Mouse (Mus musculus): ENCODE measurements around the gene Slco3a1.

Slco3a1 gene

DNA sequence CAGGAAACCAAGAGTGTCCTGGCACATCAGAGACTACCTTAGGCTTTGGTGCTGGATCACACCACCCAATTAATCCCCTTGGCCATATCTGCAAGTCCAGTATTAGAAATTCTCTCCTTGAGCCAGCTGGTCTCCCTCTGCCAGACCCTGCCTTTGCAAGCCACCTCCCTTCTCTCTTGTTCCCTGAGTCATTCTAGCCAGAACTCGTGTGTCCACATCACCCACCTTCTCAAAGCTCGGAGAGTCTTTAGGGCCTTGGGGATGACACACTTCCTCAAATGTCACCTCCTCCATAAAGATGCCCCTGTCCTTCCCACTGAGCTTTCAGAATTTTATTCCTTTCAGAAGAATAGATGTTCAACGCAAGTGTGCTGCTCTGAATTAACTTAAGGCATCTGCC, 172.3 kb downstream of the Slco3a1 start:
- DNase-seq (ENCODE audit: low spot score in 2 of 2), result no peak

DNA sequence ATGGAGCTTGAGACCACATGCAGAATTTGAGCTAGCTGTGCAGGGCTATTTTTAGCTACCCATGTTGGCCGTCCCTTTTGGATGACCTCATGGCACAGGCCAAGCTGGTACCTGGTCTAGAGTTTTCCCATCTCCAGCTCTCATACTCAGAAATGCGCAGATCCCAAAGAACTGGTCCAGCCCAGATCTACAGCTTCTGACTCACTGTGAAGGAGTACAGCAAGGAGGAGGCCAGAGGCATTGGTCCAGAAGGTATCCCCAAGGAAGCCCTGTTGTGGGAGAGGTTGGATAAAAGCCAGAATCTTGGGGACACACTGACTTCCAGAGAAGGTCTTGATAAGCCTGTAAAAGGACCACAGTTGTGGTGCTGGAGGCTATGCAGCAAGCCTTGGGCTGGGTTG, 172.7 kb downstream of the Slco3a1 start:
- DNase-seq (ENCODE audit: low spot score in 2 of 2), result no peak

DNA sequence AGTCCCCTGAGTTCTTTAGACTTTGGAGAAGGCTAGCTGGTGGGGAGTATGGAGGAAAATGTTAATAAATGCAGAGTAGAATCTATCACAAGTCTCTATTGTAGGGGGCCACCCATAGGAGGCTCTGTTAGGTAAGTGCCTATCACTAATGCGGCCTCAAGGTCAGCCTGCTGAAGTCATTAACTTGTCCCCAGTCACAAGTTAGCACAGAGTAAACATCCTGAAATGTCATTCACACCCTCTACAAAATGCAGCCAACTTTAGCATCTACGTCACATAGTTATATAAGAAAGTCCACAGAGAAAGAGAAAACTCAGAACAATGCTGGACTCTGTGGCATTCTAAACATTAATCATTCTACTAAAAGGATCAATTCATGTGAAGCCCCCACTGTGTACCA, 173.5 kb downstream of the Slco3a1 start:
- DNase-seq (ENCODE audit: low spot score in 2 of 2), result no peak

DNA sequence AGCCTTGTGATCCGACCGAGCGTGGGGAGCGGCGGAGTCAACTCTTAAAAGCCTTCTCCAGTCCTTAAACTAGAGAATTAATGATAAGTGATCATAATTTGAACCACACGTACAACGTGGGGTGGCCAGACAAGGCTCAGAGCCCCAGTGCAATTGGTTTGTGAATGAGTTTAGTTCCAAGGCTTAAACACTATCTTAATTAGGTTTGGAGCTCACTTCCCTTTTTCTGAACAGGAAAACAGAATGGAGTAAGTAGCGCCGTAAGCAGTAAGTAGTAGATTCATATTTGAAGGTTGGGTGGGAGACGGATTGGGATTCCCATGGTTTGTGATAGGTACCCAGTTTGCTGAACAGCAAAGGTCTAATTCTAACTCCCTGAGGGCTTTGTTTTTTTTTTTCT, 176.7 kb downstream of the Slco3a1 start:
- DNase-seq (ENCODE audit: low spot score in 2 of 2), result no peak

DNA sequence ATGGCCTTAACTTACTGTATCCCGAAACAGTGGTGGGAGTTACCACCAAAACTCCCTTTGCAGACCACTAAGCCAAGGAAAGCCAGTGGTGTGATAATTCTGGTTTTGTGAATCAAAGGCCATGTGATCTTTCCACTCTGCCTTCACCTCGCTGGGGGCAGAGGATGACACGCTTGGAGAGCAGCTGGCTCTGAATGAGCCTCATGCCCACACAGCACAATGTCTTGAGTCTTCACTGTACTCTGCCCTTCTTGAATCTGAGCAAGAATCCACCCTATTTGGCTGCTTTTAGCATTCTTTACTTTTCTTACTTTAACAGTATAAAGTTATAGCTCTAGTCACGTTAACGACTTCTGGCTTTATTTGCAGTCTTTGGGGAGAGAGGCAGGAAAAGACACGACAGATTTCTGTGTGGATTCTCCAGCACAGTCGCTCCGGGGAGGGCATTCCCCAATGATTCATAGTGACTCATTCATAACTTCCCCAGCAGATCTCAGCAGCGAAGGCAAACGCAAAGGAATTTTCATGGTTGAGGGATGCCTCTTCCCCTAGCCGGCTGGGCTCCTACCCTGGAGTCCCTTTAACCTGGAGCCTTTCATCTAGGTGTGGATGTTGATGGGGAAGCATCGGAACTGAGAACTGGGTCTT, 178.1 kb downstream of the Slco3a1 start:
- DNase-seq (ENCODE audit: low spot score in 2 of 2), result no peak

DNA sequence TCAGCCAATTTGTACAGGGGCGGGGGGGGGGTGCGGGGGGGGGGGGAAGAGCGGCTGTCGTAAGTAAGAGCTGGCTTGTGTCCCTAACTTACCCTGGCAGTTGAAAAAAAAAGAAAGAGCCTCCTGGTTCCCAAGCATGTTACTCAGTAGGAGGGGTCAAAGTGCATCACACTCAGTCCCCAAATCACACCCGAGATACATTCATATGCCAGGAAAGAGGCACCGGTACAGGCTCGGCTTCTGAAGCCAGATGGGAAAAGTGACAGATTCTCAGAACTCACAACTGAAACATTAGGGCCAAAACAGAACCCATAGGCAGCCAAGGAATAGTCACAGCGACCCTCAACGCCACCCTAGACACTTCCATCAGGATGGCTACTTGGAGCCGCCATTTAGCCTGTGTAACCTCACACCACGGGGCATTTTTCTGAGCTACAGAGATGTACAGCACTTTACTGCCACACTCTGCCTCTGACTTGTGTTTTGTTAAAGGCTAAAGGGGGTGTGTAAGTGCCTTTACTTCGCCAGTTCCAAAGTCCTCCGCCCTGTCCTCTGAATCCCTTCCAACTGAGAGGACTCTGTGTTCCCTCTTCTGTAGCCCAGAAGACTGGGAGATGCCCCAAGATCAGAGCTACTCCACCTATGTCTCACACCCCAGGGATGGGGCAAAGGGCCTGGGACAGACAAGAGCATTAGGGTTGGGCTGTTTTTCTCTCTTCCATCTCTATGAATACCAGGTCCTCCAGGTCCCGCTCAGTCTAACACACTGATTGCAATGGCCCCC, 179.2 kb downstream of the Slco3a1 start:
- no peak for DNase-seq (ENCODE audit: low spot score in 2 of 2)

DNA sequence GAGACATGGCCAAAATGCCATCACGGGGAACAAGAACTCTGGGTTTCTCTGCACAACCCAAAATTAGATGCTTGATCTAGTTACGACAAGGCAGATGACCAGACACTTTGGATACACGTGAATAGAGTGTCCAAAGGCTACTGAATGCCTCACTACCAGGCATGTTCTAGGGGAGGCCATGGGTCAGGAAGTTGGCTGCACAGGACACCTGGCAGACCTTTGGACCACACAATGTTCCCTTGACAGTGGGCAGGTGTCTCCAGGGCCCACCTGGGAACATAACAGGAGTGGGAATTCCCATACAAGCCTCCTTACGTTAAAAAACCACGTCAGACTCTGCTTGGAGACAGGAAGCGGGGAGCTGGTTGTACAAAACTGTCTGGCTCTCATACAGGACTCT, 181.5 kb downstream of the Slco3a1 start:
- no peak for DNase-seq (ENCODE audit: low spot score in 2 of 2)

DNA sequence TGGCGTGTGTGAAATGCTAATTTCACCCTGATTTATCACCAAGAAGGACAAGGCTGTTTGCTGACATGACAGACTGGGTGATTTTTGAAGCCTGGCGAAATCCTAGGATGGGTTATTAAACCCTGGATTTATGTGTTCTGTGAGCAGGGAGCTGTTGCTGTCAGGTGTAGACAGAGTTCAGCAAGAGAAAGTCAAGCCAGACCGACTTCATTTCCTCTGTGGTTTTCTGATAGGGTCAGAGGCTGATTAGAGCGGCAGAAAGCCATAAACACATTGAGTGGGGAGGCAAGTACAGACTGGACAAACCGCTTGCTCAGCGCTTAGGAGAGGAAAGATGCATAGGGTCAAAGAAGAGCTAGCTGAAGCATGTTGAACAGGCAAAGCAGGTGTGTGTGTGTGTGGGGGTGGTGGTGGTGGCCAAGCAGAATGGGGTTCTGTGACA, 182.4 kb downstream of the Slco3a1 start:
- DNase-seq (ENCODE audit: low spot score in 2 of 2), result no peak

DNA sequence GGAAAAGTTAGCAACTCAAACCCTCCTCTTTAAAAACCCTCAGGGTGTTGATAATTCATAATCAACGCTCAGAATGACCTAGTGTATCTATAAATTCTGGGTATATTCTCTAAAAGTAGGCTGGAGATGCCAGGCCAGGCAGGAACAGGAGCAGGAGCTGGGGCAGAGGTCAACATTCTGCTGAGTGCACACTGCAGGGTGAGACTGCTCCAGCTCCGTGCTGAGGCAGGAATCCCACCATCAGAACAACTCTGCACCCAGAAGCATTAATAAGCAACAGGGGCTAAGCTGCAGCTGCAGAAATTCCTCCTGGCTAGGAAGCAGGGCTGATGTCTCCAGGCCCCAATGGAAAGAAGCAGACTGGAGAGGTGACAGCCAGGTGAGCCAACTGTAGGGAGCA, 182.9 kb downstream of the Slco3a1 start:
- DNase-seq (ENCODE audit: low spot score in 2 of 2), result no peak

DNA sequence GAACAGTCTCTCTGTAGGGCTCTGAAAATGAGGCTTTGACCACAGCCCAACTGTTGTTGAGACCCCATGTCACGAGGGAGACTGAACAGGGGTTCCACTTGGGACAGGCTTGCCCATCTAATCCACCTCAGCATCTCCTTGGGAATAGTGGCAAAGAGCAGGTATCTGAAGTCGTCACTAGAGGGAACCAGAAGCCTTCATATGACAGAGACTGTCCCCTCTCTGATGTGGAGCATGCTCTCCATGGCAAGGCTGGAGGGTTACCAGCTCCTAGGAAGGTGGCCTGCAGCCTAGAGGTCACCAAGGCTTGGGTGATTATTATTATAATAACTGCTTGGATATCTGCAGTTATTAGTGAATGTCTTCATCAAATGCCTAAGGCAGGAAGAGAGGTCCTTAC, 183.4 kb downstream of the Slco3a1 start:
- DNase-seq (ENCODE audit: low spot score in 2 of 2), result no peak

DNA sequence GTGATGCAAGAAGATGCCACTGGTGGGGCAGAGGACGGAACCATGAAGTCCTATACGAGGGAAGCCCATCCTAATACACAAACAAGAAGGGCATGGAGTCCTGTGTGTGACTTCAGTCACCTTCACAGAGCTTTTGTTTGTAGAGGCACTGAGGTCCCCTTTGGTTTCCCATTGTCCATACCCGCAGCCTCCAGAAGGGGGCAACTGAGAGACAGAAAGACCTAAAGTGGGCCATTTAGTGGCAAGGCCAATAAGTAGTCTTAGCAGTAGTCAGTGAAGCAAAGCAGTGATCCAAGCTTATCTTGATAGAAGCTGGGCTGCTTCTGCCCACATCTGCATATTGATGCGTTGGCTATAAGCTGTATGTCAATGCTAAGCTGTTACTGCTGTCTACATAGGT, 184.9 kb downstream of the Slco3a1 start:
- no peak for DNase-seq (ENCODE audit: low spot score in 2 of 2)

DNA sequence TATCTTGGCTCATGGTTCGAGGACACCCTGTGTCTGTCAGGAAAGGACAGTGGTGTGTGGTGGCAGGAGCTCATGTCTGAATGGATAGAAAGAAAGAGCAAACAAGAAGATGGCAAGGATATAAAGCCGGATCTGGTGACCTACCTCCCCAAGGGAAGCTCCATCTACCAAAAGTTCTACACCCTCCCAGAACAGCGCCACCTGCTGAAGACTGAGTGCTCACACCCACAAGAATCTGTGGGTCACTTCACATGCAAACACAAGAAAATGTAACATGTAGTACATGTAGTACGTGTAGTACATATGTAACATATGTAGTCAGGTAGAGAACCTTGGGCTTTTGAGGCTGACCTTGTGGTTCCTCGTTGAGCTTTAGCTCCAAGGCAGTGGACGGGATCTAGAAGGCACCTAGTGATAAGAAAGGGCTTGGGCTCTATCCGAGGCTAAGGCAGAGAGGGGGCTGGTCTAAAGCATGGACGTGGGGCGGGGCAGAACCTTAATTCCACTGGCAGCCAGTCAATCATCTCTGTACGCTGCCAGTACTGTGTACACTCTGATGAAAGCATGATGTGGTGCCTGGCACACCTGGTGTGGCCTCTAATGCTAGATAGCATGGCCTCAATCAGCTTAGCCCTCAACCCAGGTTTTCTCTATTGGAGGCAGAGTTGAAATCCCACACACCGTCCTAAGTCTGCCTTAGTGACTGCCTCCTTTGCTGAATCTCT, 186.2 kb downstream of the Slco3a1 start:
- DNase-seq (ENCODE audit: low spot score in 2 of 2), result no peak

DNA sequence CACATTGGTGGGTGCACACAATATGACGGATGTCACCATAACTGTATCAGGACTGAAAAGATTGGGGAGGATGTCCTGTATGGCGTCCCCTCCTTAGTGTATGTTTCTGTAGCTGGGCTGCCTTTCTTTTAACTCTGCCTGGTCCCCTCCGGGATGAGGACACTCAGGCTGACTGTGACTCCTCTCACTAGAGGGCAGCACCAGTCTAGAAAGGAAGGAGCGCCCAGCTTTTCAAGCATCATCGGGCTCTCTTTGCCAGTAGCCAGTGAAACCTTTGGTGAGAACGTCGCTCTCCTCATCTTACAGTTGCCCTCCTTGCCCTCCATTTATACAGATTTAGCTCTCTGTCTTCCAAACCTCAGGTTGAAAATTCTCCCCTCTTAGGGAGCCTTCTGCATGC, 187.2 kb downstream of the Slco3a1 start:
- DNase-seq (ENCODE audit: low spot score in 2 of 2), result no peak

DNA sequence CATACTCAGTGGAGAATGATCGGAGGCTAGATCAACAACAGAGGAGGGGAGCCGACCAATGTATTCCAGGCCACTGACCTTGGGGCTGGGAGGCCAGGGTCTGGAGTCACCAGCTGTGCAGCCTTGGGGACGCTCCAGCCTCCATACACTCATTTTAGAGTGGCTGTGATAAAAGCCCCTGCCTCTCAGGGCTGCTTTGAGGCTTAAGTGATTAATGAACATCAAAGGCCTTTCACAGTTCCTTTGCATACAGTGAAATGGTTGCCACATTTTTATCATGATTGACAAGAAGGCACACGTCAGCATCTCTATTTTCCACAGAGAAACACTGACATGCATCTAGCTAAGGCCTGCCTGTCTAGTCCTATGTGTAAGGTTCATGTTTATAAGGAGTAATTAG, 189.0 kb downstream of the Slco3a1 start:
- no peak for DNase-seq (ENCODE audit: low spot score in 2 of 2)

DNA sequence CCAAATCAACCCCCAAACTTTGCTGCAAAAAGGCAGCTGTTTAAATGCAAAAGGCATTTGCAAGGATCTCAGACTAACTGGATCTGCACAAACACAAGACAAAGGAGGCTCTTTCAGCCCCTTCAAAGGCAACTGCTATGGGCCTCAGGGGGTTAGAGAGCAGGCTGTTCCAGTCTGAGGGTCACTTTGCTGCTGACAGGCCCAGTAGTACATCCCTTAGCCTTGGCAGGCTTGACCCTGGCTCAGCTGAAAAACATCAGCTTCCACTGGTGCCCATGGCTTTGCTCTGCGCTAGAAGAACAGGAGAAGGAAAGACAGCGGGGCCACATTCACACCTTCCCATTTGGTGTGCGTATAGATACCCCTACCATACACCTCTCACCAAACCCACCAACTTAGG, 189.6 kb downstream of the Slco3a1 start:
- DNase-seq (ENCODE audit: low spot score in 2 of 2), result no peak

DNA sequence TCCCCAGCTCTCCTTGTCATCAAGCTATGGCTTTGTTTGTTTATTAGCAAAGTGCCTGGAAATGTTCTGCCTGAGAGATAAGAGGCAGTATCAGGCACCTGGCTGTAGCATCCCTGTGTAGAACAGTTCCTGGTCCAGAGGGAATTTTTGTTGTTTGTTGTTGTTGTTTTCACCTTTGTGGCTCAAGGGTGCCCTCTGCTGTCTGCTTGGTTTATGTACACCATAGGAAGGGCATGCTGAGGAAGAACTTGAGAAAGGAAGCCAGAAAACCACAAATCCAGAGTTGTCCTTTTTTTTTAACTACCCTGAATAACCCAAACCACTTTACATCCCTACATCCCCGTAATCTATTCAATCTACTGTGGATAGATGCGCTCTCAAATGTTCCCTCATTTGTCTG, 191.1 kb downstream of the Slco3a1 start:
- no peak for DNase-seq (ENCODE audit: low spot score in 2 of 2)

DNA sequence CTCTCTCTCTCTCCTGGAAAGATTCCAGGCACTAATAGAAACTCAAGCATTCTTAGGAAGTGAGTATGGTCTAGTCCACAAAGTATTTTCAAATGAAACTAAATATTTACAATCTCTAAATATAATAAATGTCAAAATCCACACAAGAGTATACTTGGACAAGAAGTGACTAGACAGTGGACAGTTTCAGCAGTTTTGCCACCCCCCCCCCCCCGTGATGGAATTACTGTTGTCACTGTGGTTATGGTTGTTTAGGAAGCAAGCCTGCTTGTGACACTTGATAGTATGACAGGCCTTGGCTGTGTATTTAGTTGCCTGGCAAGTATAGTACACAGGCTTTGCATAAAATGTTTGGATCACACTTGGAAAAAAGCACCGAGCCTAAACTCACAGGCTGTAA, 192.9 kb downstream of the Slco3a1 start:
- DNase-seq (ENCODE audit: low spot score in 2 of 2), result no peak

DNA sequence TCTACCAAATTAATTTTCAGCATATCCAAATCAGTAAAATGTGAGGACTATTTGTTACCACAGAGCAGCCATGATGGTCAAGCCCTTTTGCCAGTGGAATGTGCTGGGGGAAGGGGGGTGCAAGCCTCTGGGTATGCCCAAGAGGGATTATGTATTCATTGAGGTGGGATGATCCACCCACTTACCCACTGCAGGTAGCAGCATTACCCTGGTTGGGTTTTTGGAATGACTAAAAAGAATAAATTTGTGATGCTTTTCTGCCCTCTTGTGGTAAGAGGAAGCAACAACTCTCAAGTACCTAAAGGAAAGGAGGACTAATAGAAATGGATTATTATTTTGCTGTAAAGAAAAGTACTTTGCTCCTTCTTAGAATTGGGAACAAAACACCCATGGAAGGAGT, 197.6 kb downstream of the Slco3a1 start:
- DNase-seq (ENCODE audit: low spot score in 2 of 2), result no peak

DNA sequence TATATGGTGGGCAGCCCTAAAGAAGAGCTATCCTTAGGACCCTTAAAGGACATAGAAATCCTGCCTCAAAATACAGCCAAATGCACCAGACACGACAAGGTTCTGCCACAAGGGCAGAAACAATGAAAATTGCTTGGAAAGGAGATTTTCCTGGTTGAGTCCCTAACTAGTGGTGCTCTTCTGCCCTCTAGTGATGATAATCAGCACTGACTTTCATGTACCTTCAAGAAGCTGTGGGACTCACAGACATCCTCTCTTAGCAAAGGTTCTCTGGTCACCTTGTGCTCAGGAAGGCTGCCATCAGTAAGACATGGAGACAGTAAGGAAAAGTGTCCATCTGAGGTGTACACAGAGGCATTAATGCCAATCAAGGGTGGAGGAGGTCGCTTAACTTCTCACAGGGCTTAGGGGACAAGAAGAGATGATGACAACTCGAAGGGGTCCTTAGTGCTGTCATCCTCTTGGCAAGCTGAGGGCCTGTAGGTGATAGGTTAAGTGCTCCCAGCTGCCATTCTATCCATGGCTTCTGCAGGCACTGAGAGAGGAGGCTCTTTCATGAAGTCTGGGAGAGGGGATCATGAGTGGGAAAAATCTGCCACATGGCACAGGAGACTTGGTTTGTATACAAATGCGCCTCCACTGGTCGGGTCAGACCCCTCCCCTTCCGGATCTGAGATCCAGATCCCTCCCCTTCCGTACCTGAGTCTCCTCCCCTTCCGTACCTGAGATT, 199.9 kb downstream of the Slco3a1 start:
- DNase-seq (ENCODE audit: low spot score in 2 of 2), result no peak

DNA sequence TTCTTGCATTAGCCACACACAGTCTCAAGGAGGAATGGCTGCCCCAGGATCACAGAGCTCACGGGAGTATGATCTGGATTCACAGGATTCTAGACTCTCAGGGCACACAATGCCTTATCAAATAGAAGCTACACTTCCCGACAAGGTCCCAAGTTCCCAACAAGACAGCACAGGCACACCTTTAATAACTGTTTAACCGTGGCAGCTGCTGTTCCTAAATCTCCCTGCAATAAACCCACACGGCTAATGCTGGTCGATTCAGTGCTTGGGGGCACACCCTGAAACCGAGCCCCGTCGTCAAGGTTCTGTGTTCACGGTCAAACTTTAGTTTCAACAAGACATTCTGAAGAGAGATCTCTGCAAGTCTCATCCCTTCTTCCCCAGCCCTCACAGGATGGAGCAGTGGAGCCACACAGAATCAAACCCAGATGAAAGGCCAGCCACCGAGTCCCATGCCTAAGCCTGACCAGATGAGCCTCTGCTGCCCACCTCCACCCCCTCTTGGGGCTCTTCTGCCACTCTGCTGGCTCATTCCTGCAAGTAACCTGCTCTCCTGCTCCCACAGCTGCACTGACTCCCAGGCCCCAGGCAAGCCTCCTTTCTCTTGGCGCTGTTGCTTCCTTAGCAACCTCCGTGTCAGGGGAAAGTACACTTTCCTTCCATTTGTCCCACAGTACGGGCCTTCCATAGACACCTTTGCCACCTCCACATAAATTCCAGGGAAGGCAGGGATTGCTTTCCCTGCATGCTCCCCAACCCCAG, 200.7 kb downstream of the Slco3a1 start:
- DNase-seq (ENCODE audit: low spot score in 2 of 2), result no peak

DNA sequence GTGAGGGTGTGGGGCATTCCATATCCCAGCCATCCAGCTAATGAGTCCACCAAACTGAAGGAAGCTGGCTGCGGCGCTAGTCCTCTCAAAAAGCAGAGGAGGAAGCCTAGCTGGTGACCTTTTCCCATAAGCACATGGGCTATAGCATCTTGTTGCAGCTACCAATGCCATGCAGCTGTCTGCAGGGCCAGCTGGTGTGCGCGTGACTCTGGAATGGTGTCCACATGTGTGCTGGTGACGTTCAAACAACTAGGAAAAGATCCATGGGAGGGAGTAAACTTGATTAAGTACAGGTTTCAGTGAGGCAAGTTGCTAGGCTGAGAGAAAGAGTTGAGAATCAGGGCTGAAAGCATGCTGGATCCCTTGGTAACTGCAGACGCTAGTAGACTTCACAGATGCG, 201.3 kb downstream of the Slco3a1 start:
- no peak for DNase-seq (ENCODE audit: low spot score in 2 of 2)
